Mouse (Mus musculus) embryonic fibroblast, embryonic 13.5 days (primary cell): ENCODE results near the gene Dars.

Experiments
- CTCF ChIP-seq: IDR thresholded peaks from 2 replicates; pipeline ENCODE4 v1.5.1; 2011; ENCODE audit warnings: mild to moderate bottlenecking, control low read depth, low read length, moderate library complexity, borderline replicate concordance; ENCODE audit not compliant: insufficient read depth
- POLR2A ChIP-seq: IDR thresholded peaks from 2 replicates; pipeline ENCODE4 v1.6.1; 2011; ENCODE audit warnings: low read depth, mild to moderate bottlenecking, control low read depth, low read length, moderate library complexity

DNA sequence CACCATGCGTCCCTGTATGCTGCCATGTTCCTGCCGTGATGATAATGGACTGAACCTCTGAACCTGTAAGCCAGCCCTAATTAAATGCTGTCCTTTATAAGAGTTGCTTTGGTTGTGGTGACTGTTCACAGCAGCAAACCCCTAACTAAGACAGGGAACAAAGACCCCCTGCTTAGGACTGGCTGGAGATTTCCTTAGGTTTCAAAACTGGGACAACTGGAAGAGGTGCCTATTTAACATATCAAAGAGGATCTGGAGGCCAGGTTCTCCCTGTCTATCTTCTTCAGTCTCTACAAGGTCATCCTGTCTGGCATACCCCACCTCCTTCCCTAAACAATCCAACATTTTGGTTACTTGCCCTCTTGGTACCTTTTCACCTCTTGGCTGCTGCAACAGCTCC is 24.8 kb downstream of the Dars start:
- TF ChIP-seq POLR2A, result no peak
- TF ChIP-seq CTCF, result no peak
